Mouse (Mus musculus) embryonic facial prominence, embryonic 15.5 days (tissue): ENCODE measurements around the gene Umod. TPM values are rescaled to one million over a fixed set of nuclear protein-coding genes. Genes with fewer than 3 reads are reported as not detected.

Source experiments
- ATAC-seq: fragments of 200-750 bp; cut with Nextera tagmentation; 2 replicates; pipeline ENCODE4 v1.8.0; 2017; ENCODE audit warnings: low read depth, moderate TSS enrichment; ENCODE audit not compliant: insufficient number of reproducible peaks, low FRiP score, low TSS enrichment
- H3K27ac ChIP-seq: fragments of 300-500 bp; sonication (generic); replicated peaks from 2 replicates; pipeline ENCODE4 v1.5.1; 2015; ENCODE audit warnings: mild to moderate bottlenecking, inconsistent platforms
- H3K27me3 ChIP-seq: fragments of 300-500 bp; sonication (generic); 2 replicates; pipeline ENCODE4 v1.6.1; 2015; ENCODE audit warnings: inconsistent platforms
- H3K36me3 ChIP-seq: fragments of 300-500 bp; sonication (generic); 2 replicates; pipeline ENCODE4 v1.6.1; 2015; ENCODE audit warnings: mild to moderate bottlenecking, inconsistent platforms
- H3K4me1 ChIP-seq: fragments of 300-500 bp; sonication (generic); 2 replicates; pipeline ENCODE4 v1.6.1; 2015; ENCODE audit warnings: inconsistent platforms
- H3K4me2 ChIP-seq: fragments of 300-500 bp; sonication (generic); replicated peaks from 2 replicates; pipeline ENCODE4 v1.6.1; 2015; ENCODE audit warnings: mild to moderate bottlenecking, inconsistent platforms
- H3K4me3 ChIP-seq: fragments of 300-500 bp; sonication (generic); replicated peaks from 2 replicates; pipeline ENCODE4 v1.5.1; 2015; ENCODE audit warnings: mild to moderate bottlenecking, inconsistent platforms
- H3K9ac ChIP-seq: fragments of 300-500 bp; sonication (generic); 2 replicates; pipeline ENCODE4 v1.6.1; 2015; ENCODE audit warnings: inconsistent platforms
- H3K9me3 ChIP-seq: fragments of 300-500 bp; sonication (generic); replicated peaks from 2 replicates; pipeline ENCODE4 v1.6.1; 2016; ENCODE audit warnings: inconsistent platforms
- WGBS: fragments of 180-500 bp; shearing (Covaris S2); methylation state at CpG from one replicate; pipeline ENCODE4 v1.1.7; 2015; 5-methylcytosine and 5-hydroxymethylcytosine counted together
- polyA plus RNA-seq: library from polyadenylated mRNA; unstranded; fragments of >200 nt; fragmentation: Nextera tagmentation; extraction: Ambion mirVana; gene quantifications from 2 replicates; pipeline ENCODE4 v1.2.1, GENCODE M21; 2015

Umod gene
- polyA plus RNA-seq, 1 experiment from 2014 or later = not detected

DNA sequence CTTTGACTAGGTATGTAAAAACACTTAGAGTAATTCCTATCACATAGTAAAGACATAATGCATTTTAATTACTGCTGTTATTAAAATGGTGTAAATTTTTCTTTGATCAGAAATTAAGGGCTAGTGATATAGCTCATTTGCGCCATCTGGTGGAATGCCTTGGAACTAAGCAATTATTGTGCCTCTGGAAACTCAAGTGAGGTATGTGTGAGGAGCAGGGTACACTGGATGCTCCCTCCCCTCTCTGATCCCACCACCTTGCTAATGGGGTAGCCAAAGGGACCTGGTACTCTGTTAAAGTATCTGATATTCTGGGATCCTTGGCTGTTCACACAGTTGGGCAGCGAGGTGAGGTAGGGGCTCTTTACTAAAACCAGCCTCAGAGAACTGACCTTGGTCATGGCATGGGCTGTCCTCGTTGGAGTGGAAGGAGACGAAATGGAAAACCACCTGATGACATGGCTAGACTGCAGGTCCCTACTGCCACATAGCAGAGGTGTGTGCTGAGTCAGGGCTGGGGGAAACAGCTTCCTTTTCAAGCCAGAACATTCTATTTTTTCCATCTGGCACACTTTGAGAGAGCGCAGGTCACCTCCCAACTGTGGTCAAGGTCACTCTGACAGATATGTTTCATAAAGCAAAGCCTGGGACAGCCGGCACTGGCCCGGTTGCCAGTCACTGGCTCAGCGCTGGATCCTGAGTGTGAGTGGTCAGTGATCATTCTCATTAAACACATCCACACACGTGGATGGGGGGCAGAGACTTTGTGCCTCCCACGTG is 36.6 kb upstream of the Umod start:
- Histone ChIP-seq H3K27ac (no peak overlapping the region), H3K4me3 (no peak overlapping the region)

DNA sequence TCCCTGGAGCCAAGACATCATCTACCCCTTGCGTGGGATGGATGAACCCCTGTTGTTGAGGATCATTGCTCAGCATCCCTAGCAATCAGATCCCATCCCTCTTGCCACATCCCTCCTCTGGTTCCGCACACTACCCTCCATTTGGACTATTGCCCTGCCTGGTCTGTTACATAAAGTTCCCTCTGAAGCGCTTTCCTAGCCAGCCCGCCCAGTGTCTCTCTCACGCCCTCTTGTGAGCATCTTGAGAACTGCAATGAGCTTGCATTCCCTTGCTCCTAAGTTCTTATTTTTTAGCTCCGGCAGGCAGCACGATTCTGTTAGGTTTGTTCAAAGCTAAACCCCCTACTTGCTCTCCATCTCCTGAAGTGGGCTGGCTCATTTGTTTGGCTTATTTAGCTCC is 34.0 kb upstream of the Umod start:
- H3K27me3 ChIP-seq = no peaks in the 10 kb centered on the region
- no peak overlapping the region for H3K27ac ChIP-seq
- H3K4me2 ChIP-seq = no peak overlapping the region
- H3K4me3 ChIP-seq = no peak overlapping the region
- H3K9me3 ChIP-seq = no peaks in the 10 kb centered on the region
- 33% methylated on average over 7 of the region's 7 CpGs for WGBS
- H3K36me3 ChIP-seq = no peaks in the 10 kb centered on the region
- ATAC-seq = no peak
- H3K4me1 ChIP-seq = no peaks in the 10 kb centered on the region
- no peak overlapping the region for H3K9ac ChIP-seq

More for the DNA sequence above, 36.6 kb upstream of the Umod start:
- Histone ChIP-seq H3K4me1 (no peaks in the 10 kb centered on the region), H3K9ac (no peak overlapping the region), H3K9me3 (no peaks in the 10 kb centered on the region), H3K36me3 (no peaks in the 10 kb centered on the region), H3K4me2 (no peak overlapping the region), H3K27me3 (0 out of 2 replicates have a peak, but pooled peaks cover 3% of the 10 kb centered on the region)
- no peak for ATAC-seq
- 66% methylated on average over 10 of the region's 10 CpGs for whole genome bisulfite sequencing

DNA sequence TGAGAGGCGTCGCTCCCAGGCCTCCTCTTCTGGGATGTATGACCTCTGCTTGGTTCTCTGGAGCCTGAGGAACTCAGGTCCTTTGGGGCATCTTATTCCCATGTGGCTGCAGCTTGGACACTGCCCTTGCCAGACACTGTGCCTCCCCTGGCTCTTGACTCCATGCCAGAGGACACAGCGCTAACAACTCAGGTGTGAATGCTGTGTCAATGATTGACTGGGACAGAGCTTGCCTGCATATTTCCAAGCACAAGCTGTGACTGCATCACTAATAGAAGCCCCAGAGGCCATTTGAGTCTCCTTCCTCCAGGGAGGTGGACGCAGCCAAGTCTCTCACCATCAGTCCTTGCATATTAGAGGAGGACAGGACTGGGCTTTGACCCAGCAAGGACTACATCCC is 32.1 kb upstream of the Umod start:
- Histone ChIP-seq H3K27ac (no peak overlapping the region), H3K9me3 (no peaks in the 10 kb centered on the region), H3K4me2 (no peak overlapping the region), H3K36me3 (no peaks in the 10 kb centered on the region), H3K9ac (no peak overlapping the region), H3K4me1 (no peaks in the 10 kb centered on the region), H3K4me3 (no peak overlapping the region), H3K27me3 (no peaks in the 10 kb centered on the region)
- 91% methylated on average over 4 of the region's 4 CpGs for WGBS
- no peak for ATAC-seq

DNA sequence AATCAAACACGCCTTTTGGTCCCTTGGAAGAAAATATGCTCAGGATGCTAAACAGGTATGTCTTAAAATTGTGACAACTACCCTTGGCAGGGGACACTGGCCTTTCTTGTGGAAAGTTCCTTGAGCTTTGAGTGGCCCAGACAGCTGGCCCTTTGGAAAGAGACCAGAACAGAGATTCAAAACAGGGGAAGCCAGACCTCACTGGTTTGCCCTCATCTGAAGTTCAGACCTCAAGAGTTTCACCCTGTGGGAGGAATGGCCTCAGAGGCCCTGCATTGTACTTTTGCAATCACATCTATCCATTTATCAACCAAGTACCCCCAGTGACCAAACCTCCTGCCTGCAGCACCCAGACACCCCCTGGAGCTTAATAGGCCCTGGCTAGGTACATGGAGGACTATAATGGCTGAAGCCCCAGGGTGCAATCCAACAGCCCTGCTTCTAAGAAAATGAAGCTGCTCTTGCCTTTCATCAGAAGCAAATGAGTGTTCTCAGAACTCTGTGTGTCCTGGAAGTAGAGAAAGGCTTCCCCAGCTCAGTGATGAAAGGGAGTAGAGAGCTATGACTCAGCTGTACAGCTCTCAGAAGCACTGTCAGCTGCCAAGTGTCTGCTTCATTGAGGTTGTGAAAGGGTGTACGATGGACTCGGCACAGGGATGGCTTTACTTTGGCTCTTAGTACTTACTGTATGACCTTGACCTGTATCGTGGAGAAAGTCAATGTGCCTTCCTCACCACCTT is 11.1 kb upstream of the Umod start:
- H3K9ac ChIP-seq = no peak overlapping the region
- no peak overlapping the region for H3K27ac ChIP-seq
- no peak for ATAC-seq
- H3K27me3 ChIP-seq = no peaks in the 10 kb centered on the region
- H3K36me3 ChIP-seq = no peaks in the 10 kb centered on the region
- 77% methylated on average over 4 of the region's 4 CpGs for WGBS
- H3K9me3 ChIP-seq = no peaks in the 10 kb centered on the region
- H3K4me2 ChIP-seq = no peak overlapping the region
- H3K4me1 ChIP-seq = no peaks in the 10 kb centered on the region
- no peak overlapping the region for H3K4me3 ChIP-seq

- H3K36me3 ChIP-seq = no peaks in the 10 kb centered on the region
- H3K4me2 ChIP-seq = no peak overlapping the region
- H3K9ac ChIP-seq = no peak overlapping the region
- WGBS = 78% methylated on average over 5 of the region's 5 CpGs
- no peak overlapping the region for H3K27ac ChIP-seq
- H3K9me3 ChIP-seq = no peaks in the 10 kb centered on the region
- no peaks in the 10 kb centered on the region for H3K4me1 ChIP-seq
- H3K27me3 ChIP-seq = no peaks in the 10 kb centered on the region
- ATAC-seq = no peak
- H3K4me3 ChIP-seq = no peak overlapping the region
These were observed 7.6 kb upstream of the Umod start for GRCm38 (mm10) chr7:119486683-119487082.

GRCm38 (mm10) chr7:119484154-119484553 is 5.1 kb upstream of the Umod start:
- no peaks in the 10 kb centered on the region for H3K36me3 ChIP-seq
- WGBS = 59% methylated on average over 4 of the region's 4 CpGs
- H3K4me2 ChIP-seq = no peak overlapping the region
- no peaks in the 10 kb centered on the region for H3K9me3 ChIP-seq
- ATAC-seq = no peak
- H3K27me3 ChIP-seq = no peaks in the 10 kb centered on the region
- H3K9ac ChIP-seq = no peak overlapping the region
- H3K4me3 ChIP-seq = no peak overlapping the region
- no peaks in the 10 kb centered on the region for H3K4me1 ChIP-seq
- H3K27ac ChIP-seq = no peak overlapping the region

- Histone ChIP-seq H3K4me3 (no peak overlapping the region), H3K4me2 (no peak overlapping the region), H3K36me3 (no peaks in the 10 kb centered on the region), H3K9ac (no peak overlapping the region), H3K27ac (no peak overlapping the region), H3K27me3 (no peaks in the 10 kb centered on the region), H3K4me1 (no peaks in the 10 kb centered on the region), H3K9me3 (no peaks in the 10 kb centered on the region)
- ATAC-seq = peak; percentile 51
- WGBS = 73% methylated on average over 33 of the region's 33 CpGs
These were observed 2.3 kb downstream of the Umod start for GRCm38 (mm10) chr7:119476500-119477389.

DNA sequence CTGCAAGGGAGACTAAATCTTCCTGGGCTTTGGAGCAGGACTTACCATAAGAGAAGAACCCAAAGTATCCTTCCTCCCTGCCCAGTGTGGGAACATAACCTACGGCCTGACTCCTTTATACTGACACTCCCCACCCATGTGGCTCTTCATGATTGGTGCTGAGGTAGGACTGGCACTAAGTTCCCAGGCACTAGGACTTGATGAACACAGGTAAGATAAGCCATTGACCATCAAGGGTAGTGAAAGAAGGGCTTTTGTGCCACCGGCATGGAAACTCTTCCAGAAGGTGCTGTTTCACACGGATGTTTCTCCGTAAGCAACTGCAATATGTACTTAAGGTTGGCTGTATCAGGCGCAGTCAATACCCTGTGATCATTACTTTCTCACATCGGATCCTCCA is 19.9 kb downstream of the Umod start, which contains the start of gene Gp2:
Gene Gp2 (minus strand): TSS at position 101 of the 400 bp plus-strand sequence.
- Histone ChIP-seq H3K9me3 (no peaks in the 10 kb centered on the region), H3K4me2 (no peak within 1 kb of the TSS), H3K27me3 (no peaks in the 10 kb centered on the region), H3K4me3 (no peak within 1 kb of the TSS), H3K27ac (no peak within 1 kb of the TSS), H3K36me3 (no peaks in the 10 kb centered on the region), H3K4me1 (no peaks in the 10 kb centered on the region), H3K9ac (no peak within 1 kb of the TSS)
- ATAC-seq = no peak
- WGBS = 90% methylated on average over 6 of the region's 6 CpGs

DNA sequence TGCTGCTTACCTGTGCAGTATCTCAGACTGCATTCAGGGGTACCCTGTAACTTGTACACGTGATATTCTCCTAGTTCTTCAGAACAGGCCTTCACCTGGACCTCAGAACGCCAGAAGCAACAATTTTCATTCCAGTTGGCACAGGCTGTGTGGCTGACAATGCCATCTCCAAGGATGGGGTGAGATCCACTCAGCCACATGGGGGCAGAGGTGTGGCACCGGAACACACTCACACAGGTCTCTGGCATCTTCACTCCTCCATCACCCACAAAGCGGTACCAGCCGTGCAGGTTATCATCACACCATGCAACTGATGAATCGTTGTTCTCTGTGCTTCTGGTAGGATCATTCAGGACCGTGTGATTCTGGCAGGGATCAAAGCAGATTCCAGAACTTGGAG is 24.9 kb downstream of the Umod start:
- Histone ChIP-seq H3K36me3 (no peaks in the 10 kb centered on the region), H3K9ac (no peak overlapping the region), H3K27me3 (no peaks in the 10 kb centered on the region), H3K27ac (no peak overlapping the region), H3K4me2 (no peak overlapping the region), H3K4me1 (no peaks in the 10 kb centered on the region), H3K9me3 (no peaks in the 10 kb centered on the region), H3K4me3 (no peak overlapping the region)
- 78% methylated on average over 7 of the region's 7 CpGs for WGBS
- no peak for ATAC-seq

DNA sequence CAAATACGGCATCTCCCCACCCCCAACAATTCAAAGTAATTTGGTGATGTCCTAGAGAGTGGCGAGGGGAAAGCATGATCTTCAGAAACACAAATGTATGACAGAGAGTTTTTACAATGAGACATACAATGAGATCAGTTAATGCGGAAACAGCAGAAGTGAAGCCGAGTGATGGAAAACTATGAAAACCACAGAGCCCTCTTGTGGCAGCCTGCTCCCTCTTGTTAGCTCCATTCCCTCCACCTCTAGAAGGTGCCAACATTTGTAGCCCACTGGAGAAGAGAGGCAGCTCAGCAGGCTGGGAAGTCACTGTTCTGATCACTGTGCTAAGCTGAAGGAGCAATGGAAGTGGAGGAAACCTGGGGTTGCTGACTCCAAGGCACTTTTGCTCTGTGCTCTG is 35.2 kb downstream of the Umod start:
- Histone ChIP-seq H3K27ac (no peak overlapping the region), H3K9me3 (no peaks in the 10 kb centered on the region), H3K4me3 (no peak overlapping the region), H3K36me3 (no peaks in the 10 kb centered on the region), H3K4me1 (no peaks in the 10 kb centered on the region), H3K27me3 (no peaks in the 10 kb centered on the region), H3K4me2 (no peak overlapping the region), H3K9ac (no peak overlapping the region)
- WGBS = 63% methylated on average over 4 of the region's 4 CpGs
- ATAC-seq = no peak

GRCm38 (mm10) chr7:119441938-119442337 is 37.1 kb downstream of the Umod start:
- no peaks in the 10 kb centered on the region for H3K4me1 ChIP-seq
- H3K27ac ChIP-seq = no peak overlapping the region
- 74% methylated on average over 1 of the region's 1 CpGs for WGBS
- H3K9me3 ChIP-seq = no peaks in the 10 kb centered on the region
- H3K36me3 ChIP-seq = no peaks in the 10 kb centered on the region
- no peaks in the 10 kb centered on the region for H3K27me3 ChIP-seq
- H3K9ac ChIP-seq = no peak overlapping the region
- H3K4me2 ChIP-seq = no peak overlapping the region
- no peak overlapping the region for H3K4me3 ChIP-seq
- ATAC-seq = no peak
